Mouse (Mus musculus) liver, embryonic 15.5 days (tissue): ENCODE data around the gene Plxdc1. TPM values are rescaled to one million over a fixed set of nuclear protein-coding genes. Genes with fewer than 3 reads are reported as not detected.
A peak's percentile ranks its signal among the peaks of the same experiment; 100 is the strongest.

Experiments
- ATAC-seq: fragments of 200-750 bp; cut with Nextera tagmentation; 2 replicates; pipeline ENCODE4 v1.8.0; 2017; ENCODE audit warnings: moderate number of reproducible peaks, mild to moderate bottlenecking, moderate library complexity; ENCODE audit not compliant: insufficient read depth
- H3K27ac ChIP-seq: fragments of 300-500 bp; sonication (generic); replicated peaks from 2 replicates; pipeline ENCODE4 v1.5.1; 2015; ENCODE audit warnings: mild to moderate bottlenecking, inconsistent platforms
- H3K27me3 ChIP-seq: fragments of 300-500 bp; sonication (generic); 2 replicates; pipeline ENCODE4 v1.6.1; 2015; ENCODE audit warnings: mild to moderate bottlenecking, inconsistent platforms
- H3K36me3 ChIP-seq: fragments of 300-500 bp; sonication (generic); replicated peaks from 2 replicates; pipeline ENCODE4 v1.6.1; 2015; ENCODE audit warnings: moderate library complexity, mild to moderate bottlenecking, inconsistent platforms
- H3K4me1 ChIP-seq: fragments of 300-500 bp; sonication (generic); replicated peaks from 2 replicates; pipeline ENCODE4 v1.6.1; 2015; ENCODE audit warnings: inconsistent platforms
- H3K4me2 ChIP-seq: fragments of 300-500 bp; sonication (generic); 2 replicates; pipeline ENCODE4 v1.6.1; 2015; ENCODE audit warnings: moderate library complexity, mild to moderate bottlenecking, inconsistent platforms
- H3K4me3 ChIP-seq: fragments of 300-500 bp; sonication (generic); replicated peaks from 2 replicates; pipeline ENCODE4 v1.5.1; 2015; ENCODE audit warnings: mild to moderate bottlenecking, inconsistent platforms
- H3K9ac ChIP-seq: fragments of 300-500 bp; sonication (generic); 2 replicates; pipeline ENCODE4 v1.6.1; 2015; ENCODE audit warnings: moderate library complexity, mild to moderate bottlenecking, inconsistent platforms
- H3K9me3 ChIP-seq: fragments of 300-500 bp; sonication (generic); replicated peaks from 2 replicates; pipeline ENCODE4 v1.6.1; 2016; ENCODE audit warnings: inconsistent platforms
- WGBS: fragments of 180-500 bp; shearing (Covaris S2); methylation state at CpG from one replicate; pipeline ENCODE4 v1.1.7; 2015; ENCODE audit warnings: mixed read lengths; ENCODE audit not compliant: insufficient replicate concordance; 5-methylcytosine and 5-hydroxymethylcytosine counted together
- microRNA-seq: library from miRNA; unstranded; fragments of <30 nt; microRNA quantifications from one replicate; pipeline ENCODE4, GENCODE M21; 2016
- polyA plus RNA-seq: library from polyadenylated mRNA; unstranded; fragments of >200 nt; fragmentation: Nextera tagmentation; extraction: Ambion mirVana; gene quantifications from 2 replicates; pipeline ENCODE4 v1.2.1, GENCODE M21; 2015

Gene Plxdc1
- polyA plus RNA-seq, 1 experiment from 2014 or later, result 0.75 TPM

DNA sequence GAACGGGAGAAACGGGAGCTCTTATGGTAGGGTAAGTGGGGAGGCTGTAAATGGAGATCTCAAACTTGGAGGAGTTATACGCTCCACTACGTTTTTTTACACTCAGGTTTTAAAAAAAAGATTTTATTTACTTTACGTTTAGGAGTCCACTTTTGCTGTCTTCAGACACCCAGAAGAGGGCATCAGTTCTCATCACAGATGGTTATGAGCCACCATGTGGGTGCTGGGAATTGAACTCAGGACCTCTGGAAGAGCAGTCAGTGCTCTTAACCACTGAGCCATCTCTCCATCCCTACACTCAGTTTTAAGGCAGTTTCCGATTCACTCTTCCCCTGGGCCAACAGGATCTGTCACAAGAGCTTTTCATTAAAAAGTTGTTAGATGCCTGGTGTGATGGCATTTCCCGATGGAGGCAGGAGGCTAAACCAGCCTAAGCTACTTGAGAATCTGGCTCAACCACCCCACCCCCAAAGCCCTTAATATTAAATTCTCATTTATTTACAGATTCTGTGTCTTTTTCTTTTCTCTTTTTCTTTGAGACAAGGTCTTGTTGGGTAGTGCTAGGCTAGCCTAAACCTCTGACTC, 101.6 kb downstream of the Plxdc1 start:
- Histone ChIP-seq H3K36me3 (no peaks in the 10 kb centered on the region), H3K4me2 (peak overlapping the region; percentile 76), H3K27ac (peak overlapping the region; percentile 87), H3K9ac (peak overlapping the region; percentile 64; the same call in 1 of the 2 replicates), H3K9me3 (no peaks in the 10 kb centered on the region), H3K27me3 (no peaks in the 10 kb centered on the region), H3K4me1 (peaks cover 22% of the 10 kb centered on the region), H3K4me3 (peak overlapping the region; percentile 70)
- WGBS, result 30% methylated on average over 7 of the region's 7 CpGs
- peak; percentile 2; the same call in 1 of the 2 replicates for ATAC-seq

DNA sequence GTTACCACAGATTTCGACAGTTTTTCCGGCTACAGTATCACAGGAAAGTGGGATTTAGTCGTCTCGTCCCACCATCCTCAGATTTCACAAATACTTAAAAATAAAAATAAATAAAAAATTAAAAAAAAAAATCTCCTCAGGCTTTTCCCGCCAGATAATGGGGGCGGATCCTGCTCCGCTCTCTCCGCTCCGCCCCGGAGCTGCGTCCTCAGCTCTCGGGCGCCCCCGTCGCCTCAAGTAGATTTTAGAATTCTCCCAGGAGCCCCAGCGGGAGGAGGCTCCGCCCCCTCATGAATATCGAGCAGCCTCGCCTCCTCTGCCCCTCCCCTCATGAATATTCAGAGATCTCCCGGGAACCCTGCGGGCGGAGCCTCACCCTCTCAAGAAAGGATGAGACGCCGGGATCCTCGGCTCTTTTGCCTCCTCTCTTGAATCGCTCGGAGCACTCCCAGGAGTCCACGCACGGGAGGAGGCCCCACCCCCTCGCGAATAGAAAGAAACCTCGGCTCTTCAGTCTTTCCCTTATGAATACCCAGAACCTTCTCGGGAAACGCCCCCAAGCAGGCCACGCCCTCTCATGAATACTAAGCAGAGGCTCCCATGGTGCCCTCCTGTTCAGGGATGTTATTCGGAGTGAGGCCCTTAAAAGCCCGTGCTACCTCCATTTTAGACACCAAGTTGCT, 102.2 kb downstream of the Plxdc1 start, which contains the start of gene Fbxo47:
TSS of gene Fbxo47 (minus strand) at position 237 of the 683 bp plus-strand sequence.
- Histone ChIP-seq H3K27me3 (no peaks in the 10 kb centered on the region), H3K9ac (peak within 1 kb of the TSS; percentile 64), H3K4me2 (peak within 1 kb of the TSS; percentile 76), H3K4me3 (peak within 1 kb of the TSS; percentile 70), H3K4me1 (peaks cover 22% of the 10 kb centered on the region), H3K27ac (peak within 1 kb of the TSS; percentile 87), H3K9me3 (no peaks in the 10 kb centered on the region), H3K36me3 (no peaks in the 10 kb centered on the region)
- WGBS, result under 1% methylated on average over 37 of the region's 37 CpGs
- ATAC-seq, result peak; percentile 90

GRCm38 (mm10) chr11:97883542-97883917, 102.7 kb downstream of the Plxdc1 start:
- H3K36me3 ChIP-seq, result no peaks in the 10 kb centered on the region
- H3K4me1 ChIP-seq, result peaks cover 22% of the 10 kb centered on the region
- H3K9ac ChIP-seq, result peak overlapping the region; percentile 59
- 6% methylated on average over 26 of the region's 26 CpGs for WGBS
- H3K27me3 ChIP-seq, result no peaks in the 10 kb centered on the region
- peak overlapping the region; percentile 76 for H3K4me2 ChIP-seq
- H3K27ac ChIP-seq, result peak overlapping the region; percentile 87
- peak overlapping the region; percentile 70 for H3K4me3 ChIP-seq
- ATAC-seq, result peak; percentile 68
- no peaks in the 10 kb centered on the region for H3K9me3 ChIP-seq

GRCm38 (mm10) chr11:97880362-97880761, 105.9 kb downstream of the Plxdc1 start:
- H3K36me3 ChIP-seq, result no peaks in the 10 kb centered on the region
- peaks cover 19% of the 10 kb centered on the region for H3K4me1 ChIP-seq
- no peaks in the 10 kb centered on the region for H3K27me3 ChIP-seq
- H3K9me3 ChIP-seq, result no peaks in the 10 kb centered on the region
- H3K4me2 ChIP-seq, result no peak overlapping the region
- WGBS, result 71% methylated on average over 4 of the region's 4 CpGs
- ATAC-seq, result no peak
- H3K9ac ChIP-seq, result no peak overlapping the region
- H3K27ac ChIP-seq, result no peak overlapping the region
- H3K4me3 ChIP-seq, result no peak overlapping the region

DNA sequence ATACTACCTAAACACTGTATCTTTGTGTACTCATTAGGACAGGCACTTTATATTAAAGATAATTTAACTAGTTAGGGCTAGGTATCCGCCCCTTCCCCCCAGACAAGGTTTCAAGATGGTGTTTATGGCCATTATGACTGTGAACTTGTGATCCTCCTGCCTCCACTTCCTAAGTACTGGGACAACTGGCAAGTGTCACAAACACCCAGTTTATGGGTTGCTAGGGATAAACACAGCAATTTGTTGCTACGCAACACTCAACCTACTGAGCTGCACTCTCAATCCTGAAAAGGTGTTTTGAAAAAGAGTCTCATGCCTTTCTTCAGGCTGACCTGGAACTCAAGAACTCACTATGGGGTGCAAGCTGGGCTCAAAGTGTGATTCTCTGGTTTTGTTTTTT, 108.9 kb downstream of the Plxdc1 start:
- Histone ChIP-seq H3K9me3 (no peaks in the 10 kb centered on the region), H3K27ac (no peak overlapping the region), H3K9ac (no peak overlapping the region), H3K27me3 (no peaks in the 10 kb centered on the region), H3K36me3 (no peaks in the 10 kb centered on the region), H3K4me2 (no peak overlapping the region), H3K4me3 (no peak overlapping the region), H3K4me1 (no peaks in the 10 kb centered on the region)
- 76% methylated on average over 2 of the region's 2 CpGs for WGBS
- ATAC-seq, result no peak

GRCm38 (mm10) chr11:97874396-97874795, 111.8 kb downstream of the Plxdc1 start:
- H3K4me1 ChIP-seq, result no peaks in the 10 kb centered on the region
- H3K9ac ChIP-seq, result no peak overlapping the region

More at GRCm38 (mm10) chr11:97874396-97874795, 111.8 kb downstream of the Plxdc1 start:
- H3K4me3 ChIP-seq, result no peak overlapping the region
- 73% methylated on average over 1 of the region's 1 CpGs for WGBS
- H3K4me2 ChIP-seq, result no peak overlapping the region
- no peaks in the 10 kb centered on the region for H3K27me3 ChIP-seq
- no peaks in the 10 kb centered on the region for H3K9me3 ChIP-seq
- ATAC-seq, result no peak
- no peaks in the 10 kb centered on the region for H3K36me3 ChIP-seq
- no peak overlapping the region for H3K27ac ChIP-seq

Small RNA genes lying within 50 kb of the gene (microRNA-seq; reads per million reads assigned to microRNA genes)
- gene Gm22461 (not detected), gene Gm27597 (not detected)

Other genes starting within 250 kb of the Plxdc1 start
- 0.48 and 0.54 TPM in 2 replicates for gene Pip4k2b, start 241.7 kb downstream of the Plxdc1 start, polyA plus RNA-seq
- 5.4 and 5.8 TPM in 2 replicates for gene Cwc25, start 219.9 kb downstream of the Plxdc1 start, polyA plus RNA-seq
- not detected in 2 replicates for gene 1700001P01Rik, start 210.5 kb downstream of the Plxdc1 start, polyA plus RNA-seq
- gene Rpl23, start 204.0 kb downstream of the Plxdc1 start, polyA plus RNA-seq, result 185 and 242 TPM in 2 replicates
- 31.4 and 36.7 TPM in 2 replicates for gene Lasp1, start 187.4 kb downstream of the Plxdc1 start, polyA plus RNA-seq
- 0.30 and 0.39 TPM in 2 replicates for gene B230217C12Rik, start 145.7 kb downstream of the Plxdc1 start, polyA plus RNA-seq
- 0.40 and 0.44 TPM in 2 replicates for gene Fbxo47, start 102.3 kb downstream of the Plxdc1 start, polyA plus RNA-seq
- 7.4 and 8.3 TPM in 2 replicates for gene Arl5c, start 9.7 kb upstream of the Plxdc1 start, polyA plus RNA-seq
- 1.1 and 1.6 TPM in 2 replicates for gene Cacnb1, start 36.6 kb upstream of the Plxdc1 start, polyA plus RNA-seq
- 535 and 549 TPM in 2 replicates for gene Rpl19, start 40.3 kb upstream of the Plxdc1 start, polyA plus RNA-seq
- gene Stac2, start 67.0 kb upstream of the Plxdc1 start, polyA plus RNA-seq, result 0.06 TPM in 1 of 2 replicates, not detected in the other
- 6.5 and 6.9 TPM in 2 replicates for gene Fbxl20, start 164.0 kb upstream of the Plxdc1 start, polyA plus RNA-seq
- 21.1 and 21.3 TPM in 2 replicates for gene Med1, start 206.8 kb upstream of the Plxdc1 start, polyA plus RNA-seq
- gene Cdk12, start 216.6 kb upstream of the Plxdc1 start, polyA plus RNA-seq, result 5.3 and 5.7 TPM in 2 replicates